Mouse (Mus musculus) neural tube, embryonic 10.5 days (tissue): ENCODE results near the gene Hdac11.
"Not testable (repeated sequence)": the region's sequence is repeated elsewhere in the genome, so short reads cannot be mapped to it uniquely, and the experiment has no call there.

Experiments used
- DNase-seq: peaks from one replicate; pipeline ENCODE4 v3.0.0-alpha.2; 2017; ENCODE audit warnings: low spot score; ENCODE audit errors: extremely low spot score

The Hdac11 gene

DNA sequence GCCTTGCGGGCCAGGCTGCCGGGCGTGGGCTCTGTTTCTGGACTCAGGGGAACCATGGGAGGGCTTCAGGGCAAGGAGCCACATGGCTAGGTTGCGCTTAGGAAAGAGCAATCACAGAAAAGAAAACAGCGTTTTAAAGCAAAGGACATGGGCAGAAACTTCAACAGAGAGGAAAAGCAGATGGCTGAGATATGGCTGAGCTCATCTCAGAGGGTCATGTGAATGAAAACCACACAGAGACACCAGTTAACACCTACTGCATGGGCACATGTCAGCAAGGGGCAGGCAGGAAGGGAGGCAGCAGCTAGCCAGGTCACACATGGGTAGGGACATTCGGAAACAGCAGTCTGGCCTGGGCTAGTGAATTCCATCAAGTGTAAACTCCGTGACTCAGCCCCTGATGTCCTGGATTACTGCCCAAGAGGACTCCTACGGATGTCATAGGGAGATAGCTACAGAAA, 45.4 kb downstream of the Hdac11 start:
- DNase-seq, result no peak

DNA sequence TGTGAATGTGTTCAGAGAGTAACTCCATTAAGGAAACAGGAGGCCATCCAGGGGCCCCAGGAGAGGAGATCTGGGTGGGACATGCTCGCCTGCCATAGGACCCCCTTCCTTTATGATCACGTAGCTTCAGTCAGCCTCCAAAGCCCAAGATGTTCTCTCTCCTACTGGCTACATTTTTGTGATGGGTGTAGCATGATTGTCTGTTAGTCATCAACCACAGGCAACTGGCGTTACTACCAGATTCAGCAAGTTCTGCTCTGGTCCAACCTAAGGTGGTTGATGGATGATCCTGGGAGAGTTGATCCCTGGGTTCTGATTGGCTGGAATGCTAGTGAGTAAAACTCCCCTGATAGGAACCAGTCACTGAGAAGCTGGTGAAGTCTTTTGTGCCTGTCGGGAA, 46.1 kb downstream of the Hdac11 start:
- no peak for DNase-seq

DNA sequence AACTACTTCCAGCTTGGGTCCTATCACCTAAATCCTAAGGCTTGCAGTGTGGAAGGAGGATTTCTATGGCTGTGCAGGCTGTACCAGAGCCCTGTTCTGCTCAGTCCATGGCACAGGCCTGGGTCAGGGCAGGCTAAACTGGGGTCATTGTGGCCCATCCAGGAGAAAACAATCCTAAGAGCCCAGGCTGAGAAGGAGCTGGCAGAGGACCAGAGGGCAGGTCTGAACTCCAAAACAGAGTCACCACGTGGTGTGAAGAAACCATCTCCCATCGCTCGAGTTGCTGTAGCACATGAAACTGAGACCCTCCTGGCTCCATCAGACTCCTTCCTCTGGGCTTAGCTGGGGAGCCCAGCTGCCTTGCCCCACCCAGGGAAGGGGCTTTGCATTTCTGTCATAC, 48.9 kb downstream of the Hdac11 start:
- no peak for DNase-seq

DNA sequence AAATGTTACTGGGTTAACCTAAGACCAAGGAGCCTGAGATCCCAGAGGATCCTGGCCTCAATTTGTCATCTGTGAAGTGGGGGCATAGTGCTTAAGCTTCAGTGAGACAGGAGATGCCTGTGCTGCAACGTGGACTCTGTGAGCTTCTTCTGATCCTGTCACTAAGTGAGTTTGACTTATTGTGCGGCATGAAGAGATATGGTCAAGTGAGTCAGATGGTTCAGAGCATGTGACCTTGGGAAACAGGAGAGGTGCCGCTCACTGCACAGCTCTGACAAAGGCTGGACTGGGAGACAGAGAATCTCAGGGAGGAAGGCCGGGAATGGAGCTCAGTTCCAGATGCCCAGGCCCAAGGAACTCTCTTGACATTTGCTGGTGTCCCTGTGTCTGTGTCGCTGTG, 49.3 kb downstream of the Hdac11 start:
- DNase-seq, result no peak

DNA sequence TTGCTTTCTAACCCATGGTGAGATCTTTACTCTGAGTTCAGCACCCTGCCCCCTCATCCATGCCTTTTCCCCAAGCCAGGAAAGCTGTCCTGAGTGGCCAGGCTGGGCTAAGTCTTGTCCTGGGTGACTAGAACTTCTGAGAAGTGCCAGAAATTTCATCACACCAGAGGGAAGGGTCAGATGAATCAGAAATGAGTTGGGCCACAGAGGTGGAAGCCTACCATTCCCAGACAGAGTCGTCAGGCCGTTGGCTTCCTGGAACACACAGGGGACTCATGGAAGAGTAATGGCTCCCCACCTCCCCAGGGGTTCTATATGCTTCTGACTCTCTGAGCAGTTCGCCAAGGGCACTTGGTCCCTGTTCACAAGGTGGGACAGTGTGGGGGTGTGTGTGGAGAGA, 51.0 kb downstream of the Hdac11 start:
- DNase-seq, result no peak

DNA sequence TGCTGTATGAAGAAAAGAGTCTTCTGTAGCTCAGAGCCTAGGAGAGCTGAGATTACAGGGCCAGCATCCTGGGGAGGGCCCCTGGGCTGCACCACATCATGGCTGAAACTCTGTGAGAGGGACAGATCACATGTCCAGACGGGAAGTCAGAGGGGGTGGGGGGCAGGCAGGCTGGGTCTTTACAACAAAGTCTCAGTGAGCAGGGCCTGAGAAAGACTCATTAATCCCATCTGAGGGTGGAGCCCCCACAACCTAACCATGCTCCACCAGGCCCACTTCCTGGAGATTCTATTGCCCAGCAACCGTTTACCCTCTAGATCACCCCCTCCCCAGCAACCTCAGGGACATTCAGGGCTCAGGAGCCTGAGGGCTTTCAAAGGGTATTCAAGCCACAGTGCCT, 53.3 kb downstream of the Hdac11 start:
- no peak for DNase-seq

DNA sequence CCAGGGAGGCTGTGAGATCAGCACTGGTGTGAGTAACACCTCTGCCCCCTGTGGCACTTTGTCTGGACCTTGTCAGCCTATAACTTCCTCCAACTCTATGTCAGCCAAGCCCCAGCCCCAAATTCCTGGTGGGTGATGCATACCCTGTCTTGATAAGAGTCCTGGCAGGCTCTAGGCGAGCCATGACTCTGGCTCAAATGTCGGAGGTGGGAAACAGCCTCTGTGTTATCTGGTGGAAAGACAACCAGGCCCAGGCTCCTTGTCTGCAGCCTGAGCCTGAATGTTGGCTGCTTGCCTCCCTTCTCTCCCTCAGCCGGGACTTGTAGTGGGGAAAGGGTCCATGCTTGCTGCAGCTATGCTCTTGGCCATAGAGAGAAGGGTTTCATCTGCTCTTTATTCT, 54.4 kb downstream of the Hdac11 start:
- no peak for DNase-seq

DNA sequence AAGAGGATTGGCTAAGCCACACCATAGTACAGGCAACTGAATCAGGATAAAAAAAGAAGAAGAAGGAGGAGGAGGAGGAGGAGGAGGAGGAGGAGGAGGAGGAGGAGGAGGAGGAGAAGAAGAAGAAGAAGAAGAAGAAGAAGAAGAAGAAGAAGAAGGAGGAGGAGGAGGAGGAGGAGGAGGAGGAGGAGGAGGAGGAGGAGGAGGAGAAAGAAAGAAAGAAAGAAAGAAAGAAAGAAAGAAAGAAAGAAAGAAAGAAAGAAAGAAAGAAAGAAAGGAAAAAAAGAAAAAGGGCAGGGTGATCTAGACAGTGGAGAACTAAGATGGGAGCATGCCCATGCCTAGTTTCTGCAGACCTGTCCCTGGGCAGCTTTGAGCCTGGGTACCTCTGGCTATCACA, 55.7 kb downstream of the Hdac11 start, which contains the start of gene Fbln2:
TSS of gene Fbln2 (plus strand) at position 301 of the 400 bp plus-strand sequence.
- not testable (repeated sequence) for DNase-seq

DNA sequence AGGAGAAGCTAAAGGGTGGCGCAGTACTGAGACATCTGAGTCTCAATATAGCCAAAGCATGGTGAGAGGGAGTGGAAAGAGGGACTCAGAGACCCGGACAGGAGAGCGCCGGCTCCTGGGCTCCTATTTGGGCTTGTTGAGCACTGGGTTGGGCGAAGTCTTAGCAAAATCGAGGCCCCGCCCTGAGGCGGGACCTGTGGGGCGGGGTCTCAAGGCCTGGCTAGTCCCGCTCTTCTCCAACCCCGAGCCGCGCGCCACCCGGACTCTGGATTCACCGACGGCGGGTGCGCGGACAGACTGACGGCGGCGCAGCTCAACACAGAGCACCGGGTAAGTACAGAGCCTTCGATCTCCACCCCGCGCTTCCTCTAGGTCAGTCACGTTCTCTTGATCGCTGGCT, 56.1 kb downstream of the Hdac11 start:
- peak; percentile 70 for DNase-seq

DNA sequence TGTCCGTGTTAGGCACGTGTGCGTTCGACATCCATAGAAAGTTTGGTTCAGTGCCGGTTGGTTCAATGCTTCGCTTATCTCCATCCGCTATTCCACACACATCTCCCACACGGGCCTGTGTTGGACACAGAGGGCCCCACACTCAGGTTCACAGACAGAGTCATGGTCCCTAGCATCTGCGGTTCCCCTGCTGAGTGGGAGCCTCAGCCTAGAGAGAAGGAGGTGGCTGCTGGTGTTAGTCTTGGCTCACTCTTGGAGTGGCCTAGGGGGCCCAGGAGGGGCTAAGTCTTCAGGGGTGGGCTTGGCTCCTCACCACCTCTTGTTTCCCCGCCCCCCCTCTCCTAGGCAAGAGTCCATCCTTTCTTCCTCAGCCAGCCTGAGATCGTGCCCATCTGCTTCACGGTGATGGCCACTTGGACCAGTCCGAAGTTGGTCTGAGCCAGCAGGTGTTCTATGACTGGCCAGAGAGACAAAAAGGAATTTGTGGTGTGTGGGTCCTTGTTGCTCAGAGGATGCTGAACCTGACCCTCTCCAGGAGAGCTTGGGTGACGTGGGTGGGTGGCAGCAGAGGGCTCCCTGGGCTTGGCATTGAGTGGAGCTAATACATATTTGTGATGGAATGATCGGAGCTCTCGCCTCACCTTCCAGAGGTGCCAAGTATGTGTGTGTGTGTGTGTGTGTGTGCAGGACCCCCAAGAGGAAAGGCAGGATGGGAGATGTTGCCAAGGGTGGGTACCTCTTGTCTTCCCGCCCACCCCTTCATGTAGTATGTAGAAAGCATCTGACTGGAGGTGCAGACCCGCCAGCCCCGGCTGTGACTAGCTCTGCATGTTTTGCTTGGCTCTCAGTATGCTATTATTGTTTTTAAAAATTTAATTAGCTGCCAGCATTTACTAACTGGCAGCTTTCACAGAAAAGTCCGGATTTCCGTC, 57.1 kb downstream of the Hdac11 start:
- DNase-seq, result no peak

DNA sequence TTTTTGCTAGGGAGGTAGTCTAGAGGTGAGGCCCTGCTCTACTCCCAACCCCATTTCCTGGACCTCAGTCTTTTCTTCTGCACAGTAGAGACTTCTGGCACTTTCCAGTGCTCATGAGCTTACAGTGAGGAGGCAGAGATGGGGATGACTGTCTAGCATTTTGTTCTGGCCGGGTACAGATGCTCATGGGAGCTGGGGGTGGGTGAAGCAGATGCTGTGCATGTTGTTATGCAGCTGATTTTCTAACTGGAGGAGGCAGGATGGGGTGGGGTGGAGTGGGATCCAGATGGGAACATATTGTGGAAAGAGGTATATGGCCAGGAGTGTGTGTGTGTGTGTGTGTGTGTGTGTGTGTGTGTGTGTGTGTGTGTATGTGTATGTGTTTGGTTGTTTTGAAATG, 59.0 kb downstream of the Hdac11 start:
- no peak for DNase-seq

DNA sequence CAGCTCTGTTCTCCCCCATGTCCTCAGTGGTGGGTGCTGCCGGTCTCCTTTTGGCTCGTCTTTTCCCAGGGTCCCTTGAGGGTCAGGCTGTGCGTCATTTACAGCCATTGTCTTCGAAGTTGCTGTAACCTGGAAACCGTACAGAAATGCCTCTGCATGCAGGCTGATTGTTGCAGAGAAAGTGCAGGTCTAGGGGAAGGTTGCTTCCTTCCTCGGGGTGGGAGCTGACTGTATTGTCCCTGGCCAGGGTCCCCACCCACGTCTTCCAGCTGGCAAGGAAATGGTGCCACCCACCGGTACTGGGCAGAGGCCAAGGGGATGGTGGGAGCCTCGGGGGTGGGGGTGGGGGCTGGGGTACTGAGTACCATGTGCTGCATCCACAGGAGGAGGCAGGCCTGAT, 62.0 kb downstream of the Hdac11 start:
- no peak for DNase-seq

DNA sequence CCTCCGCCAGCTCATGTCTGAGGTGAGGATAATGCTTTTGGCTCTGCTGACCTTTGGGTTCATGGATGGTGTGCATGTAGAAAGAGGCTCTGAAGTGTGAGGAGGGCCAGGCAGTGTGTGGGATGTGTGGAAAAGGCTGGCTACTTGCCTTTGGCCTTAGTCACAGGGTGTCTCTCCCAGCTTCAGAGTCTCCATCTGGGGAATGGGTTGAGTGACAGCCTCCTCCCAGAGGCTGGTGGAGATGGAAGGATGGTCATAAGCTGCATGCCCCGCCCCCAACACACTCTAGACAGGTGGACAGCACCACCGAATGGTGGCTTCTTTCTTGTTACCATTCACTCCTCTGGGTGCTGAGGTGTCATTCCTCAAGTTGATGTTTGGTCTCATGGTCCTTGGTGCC, 62.4 kb downstream of the Hdac11 start:
- no peak for DNase-seq

DNA sequence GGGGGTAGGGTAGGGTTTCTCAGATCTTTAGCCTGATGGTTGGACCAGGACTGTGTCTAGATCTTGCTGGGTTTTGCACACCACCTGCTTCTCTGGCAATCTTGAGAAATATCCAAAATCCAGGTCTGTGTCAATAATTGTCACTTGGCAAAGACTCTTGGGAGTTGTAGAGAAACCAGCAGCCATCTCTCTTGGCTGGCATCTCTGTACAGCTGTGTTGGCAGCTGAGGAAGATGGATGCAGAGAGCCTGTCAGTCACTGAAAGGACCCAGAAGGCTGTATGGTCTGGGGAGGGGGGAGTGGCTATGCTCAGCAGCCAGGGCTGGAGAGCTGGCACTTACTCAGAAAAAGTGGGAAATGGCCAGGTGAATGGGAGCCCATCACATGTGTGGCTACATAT, 63.6 kb downstream of the Hdac11 start:
- no peak for DNase-seq

DNA sequence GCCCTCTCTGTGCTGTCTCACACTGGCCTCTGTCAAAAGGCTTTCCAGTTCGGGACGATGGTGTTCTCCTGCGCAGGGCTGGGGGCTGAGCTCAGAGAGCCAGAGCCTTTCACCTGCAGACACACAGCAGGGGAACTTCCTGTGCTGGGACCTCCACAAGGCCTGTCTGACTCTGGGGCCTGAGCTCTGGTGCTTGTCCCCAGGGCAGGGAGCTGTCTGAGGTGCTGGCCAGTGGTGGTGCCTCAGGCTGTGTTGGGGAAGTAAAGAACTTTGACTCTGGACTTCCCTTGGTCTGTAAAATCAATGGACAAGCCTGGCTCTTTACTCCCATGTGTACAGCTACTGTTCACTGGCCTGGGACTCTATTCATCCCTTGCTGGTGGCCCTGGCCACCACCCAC, 64.6 kb downstream of the Hdac11 start:
- no peak for DNase-seq

DNA sequence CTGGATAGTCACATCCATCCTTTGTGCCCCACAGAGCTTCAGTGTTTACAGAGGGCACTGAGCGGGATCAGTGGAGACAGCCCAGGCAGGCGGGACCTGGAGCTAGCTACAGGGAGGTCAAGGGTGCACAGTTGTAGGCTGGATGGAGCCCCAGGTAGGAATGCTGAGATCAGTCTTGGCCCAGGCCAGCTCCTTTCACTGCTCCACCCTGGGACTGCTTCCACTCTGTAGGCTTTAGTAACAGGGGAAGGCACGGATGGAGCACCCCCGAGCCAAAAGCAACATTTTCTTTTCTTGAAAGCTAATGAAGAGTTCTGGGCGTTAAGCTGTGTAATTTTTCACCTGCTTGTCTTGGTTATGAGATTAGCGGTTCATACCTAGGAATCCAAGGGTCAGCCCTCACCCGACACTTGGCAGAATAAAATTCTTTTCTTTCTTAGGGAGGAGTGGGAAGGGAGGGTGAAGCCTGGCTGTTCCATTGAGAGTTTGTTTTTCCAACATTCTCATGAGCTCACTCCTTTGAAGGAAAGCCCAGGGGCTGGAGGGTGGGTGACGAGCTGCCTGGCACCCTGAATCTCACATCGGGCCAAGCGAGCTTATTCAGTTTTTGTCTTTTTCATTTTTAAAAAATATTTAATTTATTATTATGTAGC, 66.4 kb downstream of the Hdac11 start:
- DNase-seq, result no peak
